Mouse (Mus musculus) MEL (cell line): Measurements from ENCODE around the gene Ctnna2. TPM values are rescaled to one million over a fixed set of nuclear protein-coding genes. Genes with fewer than 3 reads are reported as not detected.

Source experiments
- DNase-seq: peaks from one replicate; pipeline ENCODE4 v3.0.0; 2011; ENCODE audit warnings: low read depth, low spot score
- H3K27ac ChIP-seq: 2 replicates; pipeline ENCODE4 v1.5.1; 2012; ENCODE audit warnings: low read depth, mild to moderate bottlenecking, control low read depth, low read length, moderate library complexity; ENCODE audit not compliant: control insufficient read depth
- H3K27me3 ChIP-seq, 2 experiments: fragments of 150-350 bp in 1 of 2; sonication (generic) in 1 of 2; 2 replicates each; pipeline ENCODE4 v1.6.1; 2012; ENCODE audit warnings: low read length in 2 of 2, mild to moderate bottlenecking in 2 of 2, improper control_type of control experiment in 1 of 2, moderate library complexity in 1 of 2; ENCODE audit not compliant: insufficient read depth in 2 of 2, control insufficient read depth in 1 of 2
- H3K36me3 ChIP-seq, 2 experiments: 2 replicates each; pipeline ENCODE4 v1.6.1; 2012 to 2014; ENCODE audit warnings: low read length in 2 of 2, improper control_type of control experiment in 1 of 2, inconsistent platforms in 1 of 2, mild to moderate bottlenecking in 1 of 2; ENCODE audit not compliant: insufficient read depth in 2 of 2, control insufficient read depth in 1 of 2
- H3K4me1 ChIP-seq, 2 experiments: fragments of 150-350 bp in 1 of 2; sonication (generic) in 1 of 2; 2 replicates each; pipeline ENCODE4 v1.6.1; 2012; ENCODE audit warnings: low read length in 2 of 2, improper control_type of control experiment in 1 of 2, mild to moderate bottlenecking in 1 of 2; ENCODE audit not compliant: insufficient read depth in 2 of 2, control insufficient read depth in 1 of 2
- H3K4me3 ChIP-seq, 2 experiments: fragments of 150-350 bp in 1 of 2; sonication (generic) in 1 of 2; 2 replicates each; pipeline ENCODE4 v1.5.1; 2012; ENCODE audit warnings: low read depth in 2 of 2, low read length in 2 of 2, mild to moderate bottlenecking in 2 of 2, moderate library complexity in 2 of 2, control low read depth in 1 of 2, improper control_type of control experiment in 1 of 2; ENCODE audit not compliant: control insufficient read depth in 1 of 2, insufficient read depth in 1 of 2
- H3K79me2 ChIP-seq: 2 replicates; pipeline ENCODE4 v1.6.1; 2012; ENCODE audit warnings: mild to moderate bottlenecking, low read length, moderate library complexity; ENCODE audit not compliant: control insufficient read depth, poor library complexity, insufficient read depth
- H3K9ac ChIP-seq: 2 replicates; pipeline ENCODE4 v1.6.1; 2012; ENCODE audit warnings: low read depth, mild to moderate bottlenecking, control low read depth, low read length, moderate library complexity; ENCODE audit not compliant: control insufficient read depth, poor library complexity, severe bottlenecking
- H3K9me3 ChIP-seq: fragments of 150-350 bp; sonication (generic); replicated peaks from 2 replicates; pipeline ENCODE4 v1.6.1; 2012; ENCODE audit warnings: mild to moderate bottlenecking, low read length, improper control_type of control experiment, moderate library complexity; ENCODE audit not compliant: insufficient read depth
- BHLHE40 ChIP-seq: IDR thresholded peaks from 2 replicates; pipeline ENCODE4 v1.6.1; 2012; ENCODE audit warnings: low read depth, mild to moderate bottlenecking, inconsistent platforms, low read length, improper control_type of control experiment, borderline replicate concordance
- CHD1 ChIP-seq: IDR thresholded peaks from 2 replicates; pipeline ENCODE4 v1.6.1; 2012; ENCODE audit warnings: low read depth, mild to moderate bottlenecking, inconsistent platforms, low read length, improper control_type of control experiment
- CHD2 ChIP-seq: IDR thresholded peaks from 2 replicates; pipeline ENCODE4 v1.6.1; 2011; ENCODE audit warnings: low read length, improper control_type of control experiment
- CTCF ChIP-seq, 3 experiments: IDR thresholded peaks in 2 of 3; conservative IDR thresholded peaks in 1 of 3; 2 replicates each; pipeline ENCODE4 v1.5.1; 2011 to 2012; ENCODE audit warnings: low read length in 3 of 3, low read depth in 2 of 3, mild to moderate bottlenecking in 2 of 3, improper control_type of control experiment in 1 of 3, inconsistent platforms in 1 of 3, mixed read lengths in 1 of 3, moderate library complexity in 1 of 3; ENCODE audit not compliant: control insufficient read depth in 1 of 3, insufficient read depth in 1 of 3, poor library complexity in 1 of 3, severe bottlenecking in 1 of 3
- E2F4 ChIP-seq: IDR thresholded peaks from 2 replicates; pipeline ENCODE4 v1.6.1; 2011; ENCODE audit warnings: low read depth, low read length, improper control_type of control experiment, borderline replicate concordance
- ELF1 ChIP-seq: IDR thresholded peaks from 2 replicates; pipeline ENCODE4 v1.6.1; 2014; ENCODE audit warnings: low read depth, mild to moderate bottlenecking, inconsistent platforms, low read length, improper control_type of control experiment, moderate library complexity
- ETS1 ChIP-seq: IDR thresholded peaks from 2 replicates; pipeline ENCODE4 v1.6.1; 2012; ENCODE audit warnings: low read depth, mild to moderate bottlenecking, inconsistent platforms, low read length, improper control_type of control experiment, moderate library complexity
- MAFK ChIP-seq: IDR thresholded peaks from 2 replicates; pipeline ENCODE4 v1.6.1; 2011; ENCODE audit warnings: low read depth, mild to moderate bottlenecking, low read length, improper control_type of control experiment, borderline replicate concordance
- MAZ ChIP-seq: IDR thresholded peaks from 2 replicates; pipeline ENCODE4 v1.6.1; 2012; ENCODE audit warnings: low read depth, mild to moderate bottlenecking, inconsistent platforms, low read length, improper control_type of control experiment
- MEF2A ChIP-seq: IDR thresholded peaks from 2 replicates; pipeline ENCODE4 v1.6.1; 2014; ENCODE audit warnings: low read depth, mild to moderate bottlenecking, inconsistent platforms, low read length, improper control_type of control experiment; ENCODE audit not compliant: poor library complexity, insufficient replicate concordance, severe bottlenecking; ENCODE audit errors: extremely low read depth
- MXI1 ChIP-seq: IDR thresholded peaks from 2 replicates; pipeline ENCODE4 v1.6.1; 2011; ENCODE audit warnings: mild to moderate bottlenecking, low read depth, low read length, improper control_type of control experiment
- NELFE ChIP-seq: IDR thresholded peaks from 2 replicates; pipeline ENCODE4 v1.6.1; 2011; ENCODE audit warnings: low read depth, low read length, improper control_type of control experiment
- POLR2AphosphoS2 ChIP-seq: IDR thresholded peaks from 2 replicates; pipeline ENCODE4 v1.6.1; 2011; ENCODE audit warnings: low read length, improper control_type of control experiment
- POLR2AphosphoS5 ChIP-seq: IDR thresholded peaks from 2 replicates; pipeline ENCODE4 v1.6.1; 2012; ENCODE audit warnings: low read depth, borderline replicate concordance, mild to moderate bottlenecking, inconsistent platforms, low read length, moderate library complexity, mixed read lengths
- RAD21 ChIP-seq: IDR thresholded peaks from 2 replicates; pipeline ENCODE4 v1.6.1; 2011; ENCODE audit warnings: mild to moderate bottlenecking, low read depth, low read length, improper control_type of control experiment
- SMC3 ChIP-seq: IDR thresholded peaks from 2 replicates; pipeline ENCODE4 v1.6.1; 2011; ENCODE audit warnings: low read depth, low read length, improper control_type of control experiment
- TAL1 ChIP-seq: IDR thresholded peaks from 2 replicates; pipeline ENCODE4 v1.6.1; 2012; ENCODE audit warnings: mild to moderate bottlenecking, inconsistent platforms, low read length, moderate library complexity, mixed read lengths
- TBP ChIP-seq: IDR thresholded peaks from 2 replicates; pipeline ENCODE4 v1.8.0; 2011; ENCODE audit warnings: low read depth, low read length, improper control_type of control experiment
- UBTF ChIP-seq: IDR thresholded peaks from 2 replicates; pipeline ENCODE4 v1.6.1; 2012; ENCODE audit warnings: low read depth, mild to moderate bottlenecking, inconsistent platforms, low read length, improper control_type of control experiment, moderate library complexity, borderline replicate concordance; ENCODE audit not compliant: insufficient read depth
- USF2 ChIP-seq, 2 experiments: IDR thresholded peaks; 2 replicates each; pipeline ENCODE4 v1.6.1; 2011 to 2012; ENCODE audit warnings: improper control_type of control experiment in 2 of 2, low read length in 2 of 2, borderline replicate concordance in 1 of 2, inconsistent platforms in 1 of 2, low read depth in 1 of 2, mild to moderate bottlenecking in 1 of 2; ENCODE audit not compliant: insufficient read depth in 1 of 2
- ZKSCAN1 ChIP-seq: IDR thresholded peaks from 2 replicates; pipeline ENCODE4 v1.6.1; 2012; ENCODE audit warnings: low read depth, mild to moderate bottlenecking, inconsistent platforms, low read length, improper control_type of control experiment, moderate library complexity
- polyA plus RNA-seq, 2 experiments: library from polyadenylated mRNA; stranded (reverse) in 1 of 2; unstranded in 1 of 2; fragments of >175 nt in 1 of 2; fragments of >200 nt in 1 of 2; gene quantifications; 2 replicates each; pipeline versions ENCODE4 v1.2.1 to v1.2.4; 2012; ENCODE audit warnings: low replicate concordance in 2 of 2, low read depth in 1 of 2; ENCODE audit not compliant: insufficient read length in 2 of 2, insufficient read depth in 1 of 2, missing spikeins in 1 of 2
- total RNA-seq: library from RNA; depleted of rRNA; stranded (reverse); fragments of 300-350 nt; gene quantifications from 2 replicates; pipeline ENCODE4 v1.2.3, GENCODE M21; 2012

Ctnna2 gene
- total and polyA plus RNA-seq, 3 experiments = not detected

DNA sequence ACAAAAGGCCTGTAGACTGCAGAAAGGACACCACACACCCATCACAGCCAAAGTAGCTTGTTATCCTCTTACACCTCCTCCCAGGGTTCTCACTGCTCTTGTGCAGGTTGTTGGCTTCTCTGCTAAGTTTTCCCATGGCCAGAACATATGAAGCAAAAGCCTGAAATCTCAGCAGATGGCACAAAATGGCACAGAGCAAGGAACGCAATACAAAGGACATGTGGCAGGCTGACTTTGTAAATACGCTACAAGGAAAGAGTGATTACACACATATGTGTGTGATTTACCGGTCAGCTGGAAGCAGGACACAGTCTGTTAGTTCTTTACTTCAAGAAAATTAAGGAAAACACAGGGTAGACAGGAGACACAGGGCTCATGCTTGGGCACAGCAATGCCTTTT, 511.4 kb downstream of the Ctnna2 start:
- no peaks in the 10 kb centered on the region for H3K9me3 ChIP-seq
- TF ChIP-seq ZKSCAN1 (no peak), ELF1 (no peak), CHD2 (no peak), TAL1 (no peak), POLR2AphosphoS5 (no peak), UBTF (no peak)
- no peak overlapping the region for H3K9ac ChIP-seq
- no peak overlapping the region for H3K4me3 ChIP-seq
- no peaks in the 10 kb centered on the region for H3K36me3 ChIP-seq
- no peaks in the 10 kb centered on the region for H3K27me3 ChIP-seq
- no peak overlapping the region for H3K27ac ChIP-seq
- no peaks in the 10 kb centered on the region for H3K4me1 ChIP-seq
- no peaks in the 10 kb centered on the region for H3K79me2 ChIP-seq
- DNase-seq = no peak

DNA sequence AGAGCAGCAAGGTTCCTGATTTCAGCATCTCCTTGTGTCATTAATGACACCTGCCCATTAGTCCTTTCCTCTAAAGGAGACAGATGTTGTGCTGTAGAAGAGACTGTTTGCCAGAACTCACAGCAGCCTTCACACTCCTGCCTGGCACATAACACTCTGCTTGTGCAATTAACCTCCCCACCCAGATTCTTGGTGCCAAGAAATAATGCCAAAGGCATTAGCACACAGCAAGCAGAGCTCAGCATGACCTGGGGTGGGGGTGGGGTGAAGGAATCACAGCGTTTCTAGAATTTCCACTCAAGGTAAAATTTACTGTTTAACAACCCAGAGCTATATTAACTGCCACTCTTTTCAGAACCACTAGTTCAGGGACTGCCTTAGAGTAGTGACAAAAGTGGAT, 516.8 kb downstream of the Ctnna2 start:
- DNase-seq = no peak
- Histone ChIP-seq H3K4me3 (no peak overlapping the region), H3K4me1 (no peaks in the 10 kb centered on the region), H3K9ac (no peak overlapping the region), H3K27ac (no peak overlapping the region), H3K79me2 (no peaks in the 10 kb centered on the region), H3K27me3 (no peaks in the 10 kb centered on the region), H3K36me3 (no peaks in the 10 kb centered on the region), H3K9me3 (no peaks in the 10 kb centered on the region)
- no peak for TF ChIP-seq POLR2AphosphoS2
- no peak for TF ChIP-seq CTCF (IDR thresholded peaks at IDR 0.05 in 2 of 3, conservative IDR thresholded peaks at IDR 0.05 in 1 of 3; ENCODE audit: control insufficient read depth in 1 of 3, insufficient read depth in 1 of 3, low read depth in 2 of 3, low read length in 3 of 3, poor library complexity in 1 of 3, severe bottlenecking in 1 of 3)
- TF ChIP-seq TBP = no peak
- no peak for TF ChIP-seq UBTF
- no peak for TF ChIP-seq MEF2A
- no peak for TF ChIP-seq POLR2AphosphoS5
- no peak for TF ChIP-seq MAZ
- no peak for TF ChIP-seq SMC3
- TF ChIP-seq ZKSCAN1 = no peak
- no peak for TF ChIP-seq CHD1
- TF ChIP-seq E2F4 = no peak
- no peak for TF ChIP-seq RAD21
- TF ChIP-seq USF2 (IDR thresholded peaks at IDR 0.05; ENCODE audit: borderline replicate concordance in 1 of 2, insufficient read depth in 1 of 2, low read depth in 1 of 2, low read length in 2 of 2) = no peak
- TF ChIP-seq MAFK = no peak
- TF ChIP-seq ETS1 = no peak
- TF ChIP-seq BHLHE40 = no peak
- no peak for TF ChIP-seq MXI1
- TF ChIP-seq CHD2 = no peak
- no peak for TF ChIP-seq NELFE
